Mouse (Mus musculus): ENCODE data around the gene D17Wsu92e.

DNA sequence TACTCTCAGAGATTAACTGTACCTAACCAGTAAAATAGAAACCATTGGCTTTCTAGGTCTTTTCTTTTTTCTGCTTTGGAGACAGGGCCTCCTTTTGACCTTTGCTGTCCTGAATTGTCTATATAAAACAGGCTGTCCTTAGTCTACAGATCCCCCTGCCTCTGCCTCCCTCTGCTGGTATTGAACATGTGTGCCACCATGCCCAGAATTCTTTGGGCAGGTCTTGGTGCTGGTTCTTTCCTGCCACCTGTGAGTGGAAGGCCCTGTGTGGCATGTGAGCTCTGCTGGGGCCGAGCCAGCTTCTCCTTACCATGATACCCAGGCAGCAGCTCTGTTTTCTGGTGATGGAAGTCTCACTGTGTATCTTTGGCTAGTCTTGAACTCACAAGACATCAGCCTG lies 27.9 kb upstream of the D17Wsu92e start:
- TF ChIP-seq CTCF (IDR thresholded peaks at IDR 0.05; ENCODE audit: control insufficient read depth, insufficient read depth, insufficient replicate concordance, low read depth, low read length) (no peak), POLR2A (IDR thresholded peaks at IDR 0.05; ENCODE audit: control insufficient read depth, low read depth, low read length) (no peak)

Data from testis, adult 2 months (tissue).